26 mouse cellular contexts compared by ENCODE assay signal in the genomic region with DNA sequence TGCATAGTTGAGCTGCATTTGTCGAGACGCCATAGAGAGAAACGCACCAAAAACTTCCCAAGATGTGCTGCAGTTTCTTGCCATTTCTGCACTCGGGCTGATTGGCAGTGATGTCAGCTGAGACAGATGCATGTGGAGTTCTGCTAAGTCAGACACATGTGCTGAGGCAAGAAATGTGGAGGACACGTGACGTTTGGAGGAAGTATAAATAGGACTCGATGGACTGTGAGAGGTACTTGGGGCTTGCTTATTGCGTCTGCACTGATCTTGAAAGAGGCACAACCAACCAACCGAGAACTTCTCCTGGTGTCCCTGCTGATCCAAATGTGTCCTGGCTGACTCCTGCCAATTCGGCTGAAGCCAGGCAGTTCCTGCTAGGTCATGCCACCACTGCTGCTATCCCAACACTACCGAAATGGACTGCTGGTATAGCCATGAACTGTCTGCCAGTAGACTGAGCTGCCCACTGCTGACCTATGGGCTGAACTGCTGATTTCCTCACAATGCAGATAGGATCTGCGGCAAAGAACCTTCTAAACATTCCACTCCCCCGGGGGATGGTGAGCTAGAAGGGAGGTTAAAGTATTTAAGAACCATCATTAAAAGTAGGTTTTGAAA. TPM values are rescaled to one million over a fixed set of nuclear protein-coding genes. Genes with fewer than 3 reads are reported as not detected.
DNase-seq lines count a peak whose midpoint lies in the region; ATAC-seq and TF ChIP-seq lines count a peak whose summit lies in the region.
"Had no signal": no experiment of that assay in that cellular context is flagged by ENCODE, and none has a peak within 500 bp of the region (broad histone marks: within the 10 kb centered on the region; RNA-seq: fewer than 3 reads in every experiment).

TSS of gene Kmo (plus strand) at position 568 of the 618 bp plus-strand sequence.

- peaks cover 33% of the 10 kb centered on the region for H3K36me3 ChIP-seq in liver, embryonic 15.5 days (replicated peaks)

- no peak for TF ChIP-seq POLR2A in bone marrow, adult 2 months (IDR thresholded peaks at IDR 0.05; ENCODE audit: borderline replicate concordance, control insufficient read depth, low read depth, low read length)

- no peak for ATAC-seq in liver, embryonic 15.5 days (ENCODE audit: insufficient read depth)
- ATAC-seq in neutrophil, adult 5-6 weeks (ENCODE audit: extremely low read depth, insufficient number of reproducible peaks, low FRiP score, poor library complexity, severe bottlenecking) = no peak
- ATAC-seq: forebrain, embryonic 13.5 days; hindbrain, embryonic 16.5 days; midbrain, embryonic 15.5 days had no signal

- no peak within 1 kb of the TSS for H3K9ac ChIP-seq in liver, embryonic 15.5 days
- H3K9ac ChIP-seq: forebrain, embryonic 13.5 days; limb, embryonic 15.5 days; lung, embryonic 14.5 days; midbrain, embryonic 15.5 days; neural tube, embryonic 12.5 days had no signal

- no peak for TF ChIP-seq CTCF in bone marrow, adult 2 months (IDR thresholded peaks at IDR 0.05; ENCODE audit: control insufficient read depth, insufficient read depth, low read length)

- DNase-seq in gastrocnemius, adult 18-20 months (ENCODE audit: low spot score) = peak; percentile 7
- no peak for DNase-seq in gastrocnemius, postnatal 36 days
- DNase-seq in liver = no peak
- DNase-seq in right cerebral cortex, postnatal 4 days = no peak
- DNase-seq: adrenal gland, postnatal 36 days; cerebellum, adult 9-10 months; cerebellum, postnatal 36 days; kidney, adult 18-20 months; kidney, postnatal 36 days; layer of hippocampus, adult 9-11 months; lung, embryonic 14.5 days; lung, postnatal 14 days; thymus, adult 2 months; thymus, postnatal 36 days had no signal

- H3K4me1 ChIP-seq in liver, embryonic 15.5 days (replicated peaks) = peaks cover 8% of the 10 kb centered on the region
- no peaks in the 10 kb centered on the region for H3K4me1 ChIP-seq in bone marrow, adult 2 months (ENCODE audit: control insufficient read depth, insufficient read depth, low read length)

- H3K4me2 ChIP-seq in liver, embryonic 15.5 days = no peak within 1 kb of the TSS
- H3K4me2 ChIP-seq: forebrain, embryonic 13.5 days; limb, embryonic 15.5 days; lung, embryonic 14.5 days; midbrain, embryonic 15.5 days; neural tube, embryonic 12.5 days had no signal

- H3K4me3 ChIP-seq in liver, embryonic 15.5 days (replicated peaks) = no peak within 1 kb of the TSS
- H3K4me3 ChIP-seq in bone marrow, adult 2 months (replicated peaks; ENCODE audit: control insufficient read depth, low read depth, low read length) = no peak within 1 kb of the TSS
- H3K4me3 ChIP-seq: forebrain, embryonic 13.5 days; limb, embryonic 10.5 days; limb, embryonic 15.5 days; midbrain, embryonic 10.5 days; midbrain, embryonic 15.5 days; myocyte; neural tube, embryonic 12.5 days had no signal

- intact Hi-C loops in gastrocnemius, postnatal 36 days (cut with DNase I) = loop anchor here (10.0 kb wide), 1 partner anchor 255 kb away; no protein-coding TSS in a partner anchor

- 77% methylated on average over 13 of the region's 13 CpGs for WGBS in liver, embryonic 15.5 days (ENCODE audit: insufficient replicate concordance)
- 86% methylated on average over 13 of the region's 13 CpGs for WGBS in bone marrow, adult 2 months

- no peak within 1 kb of the TSS for H3K27ac ChIP-seq in liver, embryonic 15.5 days (replicated peaks)
- no peak within 1 kb of the TSS for H3K27ac ChIP-seq in bone marrow, adult 2 months (ENCODE audit: control insufficient read depth, insufficient read depth, low read depth, low read length, poor library complexity)
- H3K27ac ChIP-seq: forebrain, embryonic 13.5 days; limb, embryonic 10.5 days; limb, embryonic 15.5 days; midbrain, embryonic 10.5 days; midbrain, embryonic 15.5 days; neural tube, embryonic 12.5 days had no signal

- H3K27me3 ChIP-seq in liver, embryonic 15.5 days = no peaks in the 10 kb centered on the region
- H3K27me3 ChIP-seq: forebrain, embryonic 13.5 days; limb, embryonic 15.5 days; midbrain, embryonic 15.5 days; neural tube, embryonic 12.5 days had no signal

- H3K9me3 ChIP-seq in liver, embryonic 15.5 days (replicated peaks) = no peaks in the 10 kb centered on the region
- H3K9me3 ChIP-seq: forebrain, embryonic 13.5 days; limb, embryonic 10.5 days; limb, embryonic 15.5 days; midbrain, embryonic 10.5 days; midbrain, embryonic 15.5 days; neural tube, embryonic 12.5 days had no signal

RNA-seq across cellular contexts. Expression of gene Kmo, which starts in this region (rescaled TPM):
- total RNA-seq in gastrocnemius, adult 18-20 months (2021) = under 1 TPM; 0.09 to 0.14 TPM
- under 1 TPM; 0.25 to 0.28 TPM for total RNA-seq in gastrocnemius, postnatal 36 days (2021)
- polyA plus RNA-seq in liver, embryonic 15.5 days (2015; fragmentation: Nextera tagmentation; extraction: Ambion mirVana) = 12.0 and 12.9 TPM in 2 replicates
- 2.9 and 11.4 TPM in 2 replicates for polyA plus RNA-seq in bone marrow, adult 2 months (2011; ENCODE audit: insufficient read depth, insufficient read length, low replicate concordance, missing spikeins)
- total RNA-seq in neutrophil, adult 5-6 weeks (2017) = 108 and 110 TPM in 2 replicates
- total RNA-seq: left cerebral cortex, postnatal 10 days had no signal
- polyA plus RNA-seq: forebrain, embryonic 13.5 days; limb, embryonic 10.5 days; myocyte had no signal

Comparison
In these comparisons a context has a peak if more than half of its experiments do, and no peak if none do; other contexts are left out.
1. RNA of gene Kmo (total RNA-seq): 108 to 110 TPM in neutrophil, adult 5-6 weeks; 0.25 to 0.28 TPM in gastrocnemius, postnatal 36 days and 0.09 to 0.14 TPM in gastrocnemius, adult 18-20 months; every median in the first group is over 10 times any median in the second.
2. Peak in DNase-seq in gastrocnemius, adult 18-20 months; RNA of the gene not detected or under 1 TPM.